Mouse (Mus musculus): ENCODE measurements around the gene Cilp2.

DNA sequence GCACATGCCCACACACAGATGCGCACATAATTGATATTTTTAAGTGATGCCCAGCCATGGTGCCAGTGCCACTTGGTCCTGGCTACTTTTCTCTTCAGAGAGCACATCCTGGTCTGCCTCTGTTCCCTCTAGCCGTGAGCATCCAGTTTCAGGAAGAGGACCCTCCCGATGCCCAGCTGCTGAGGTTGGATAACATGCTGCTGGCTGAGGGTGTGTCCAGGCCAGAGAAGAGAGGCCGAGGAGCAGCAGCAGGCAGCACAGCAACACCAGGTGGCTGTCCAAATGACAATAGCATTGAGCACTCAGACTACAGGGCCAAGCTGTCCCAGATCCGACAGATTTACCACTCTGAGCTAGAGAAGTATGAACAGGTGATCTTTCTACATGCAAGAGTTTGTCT is 23.3 kb downstream of the Cilp2 start:
- TF ChIP-seq POLR2A (IDR thresholded peaks at IDR 0.05; ENCODE audit: extremely low read depth, insufficient read depth, low read length) (no peak), CTCF (IDR thresholded peaks at IDR 0.05; ENCODE audit: low read depth, low read length) (no peak)

Measured in liver, adult 2 months (tissue).